Mouse (Mus musculus) erythroid progenitor cell, adult 5-6 weeks (primary cell): ENCODE measurements around the gene Cyp3a44. TPM values are rescaled to one million over a fixed set of nuclear protein-coding genes. Genes with fewer than 3 reads are reported as not detected.
"Not testable (repeated sequence)": the region's sequence is repeated elsewhere in the genome, so short reads cannot be mapped to it uniquely, and the experiment has no call there.

Experiments
- ATAC-seq: replicated peaks from 2 replicates; pipeline ENCODE4 v1.8.0; 2016; ENCODE audit warnings: moderate number of reproducible peaks, mild to moderate bottlenecking, moderate TSS enrichment, inconsistent platforms; ENCODE audit not compliant: poor library complexity, low FRiP score, severe bottlenecking
- total RNA-seq, 2 experiments: library from RNA; stranded (forward) in 1 of 2; stranded (reverse) in 1 of 2; fragments of 150-400 nt in 1 of 2; fragments of 186-747, 209-891 nt in 1 of 2; gene quantifications; 2 replicates each; pipeline versions ENCODE4 v1.2.3 to v1.2.4; 2015 to 2017; ENCODE audit warnings: low replicate concordance in 2 of 2

Cyp3a44 gene
- total RNA-seq (2015; ENCODE audit: low replicate concordance) (not detected in 2 replicates), total RNA-seq (2017; ENCODE audit: low replicate concordance) (not detected in 2 replicates)

GRCm38 (mm10) chr5:145805796-145806195, at the start of gene Cyp3a44:
Cyp3a44 (minus strand) TSS chr5:145805874.
- ATAC-seq: not testable (repeated sequence)

GRCm38 (mm10) chr5:145800229-145800628, 5.4 kb downstream of the Cyp3a44 start:
- not testable (repeated sequence) for ATAC-seq

GRCm38 (mm10) chr5:145793232-145793631, 12.4 kb downstream of the Cyp3a44 start:
- not testable (repeated sequence) for ATAC-seq

- ATAC-seq: not testable (repeated sequence)
Observed at GRCm38 (mm10) chr5:145737512-145737911, 68.2 kb downstream of the Cyp3a44 start.

Other genes with a start within 250 kb of the Cyp3a44 start
- not detected in 2 replicates for gene Cyp3a41b, start 221.1 kb downstream of the Cyp3a44 start, total RNA-seq (2015; ENCODE audit: low replicate concordance)
- not detected in 2 replicates for gene Cyp3a41b, start 221.1 kb downstream of the Cyp3a44 start, total RNA-seq (2017; ENCODE audit: low replicate concordance)
- not detected in 2 replicates for gene Cyp3a41a, start 85.7 kb downstream of the Cyp3a44 start, total RNA-seq (2015; ENCODE audit: low replicate concordance)
- gene Cyp3a41a, start 85.7 kb downstream of the Cyp3a44 start, total RNA-seq (2017; ENCODE audit: low replicate concordance): not detected in 2 replicates
- not detected in 2 replicates for gene Cyp3a11, start 74.1 kb upstream of the Cyp3a44 start, total RNA-seq (2015; ENCODE audit: low replicate concordance)
- not detected in 2 replicates for gene Cyp3a11, start 74.1 kb upstream of the Cyp3a44 start, total RNA-seq (2017; ENCODE audit: low replicate concordance)
- not detected in 2 replicates for gene Cyp3a25, start 203.7 kb upstream of the Cyp3a44 start, total RNA-seq (2015; ENCODE audit: low replicate concordance)
- not detected in 2 replicates for gene Cyp3a25, start 203.7 kb upstream of the Cyp3a44 start, total RNA-seq (2017; ENCODE audit: low replicate concordance)